8 mouse cellular contexts compared by ENCODE assay signal in the genomic region with DNA sequence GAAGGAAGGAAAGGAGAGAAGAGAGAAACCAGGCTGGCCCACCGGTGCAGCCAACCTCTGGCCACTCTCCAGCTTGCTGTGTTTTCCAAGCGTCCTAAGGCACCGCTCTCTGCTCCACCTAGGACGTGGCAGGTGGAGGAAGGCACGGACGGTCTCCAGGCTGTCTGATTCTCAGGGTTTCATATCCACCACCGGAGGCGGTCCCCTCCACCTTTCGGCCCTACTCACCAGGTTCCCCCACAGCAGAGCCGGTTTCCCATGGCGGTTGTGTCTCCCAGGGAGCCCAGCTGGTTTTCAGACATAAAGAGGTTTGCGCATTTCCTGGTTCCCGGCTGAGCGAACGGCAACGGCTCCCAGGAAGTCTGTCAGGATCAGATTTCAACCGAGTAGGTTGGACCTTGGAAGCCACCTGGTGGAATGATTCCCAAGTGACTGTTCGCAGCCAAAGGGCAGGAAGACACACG. TPM values are rescaled to one million over a fixed set of nuclear protein-coding genes. Genes with fewer than 3 reads are reported as not detected.
A peak's percentile ranks its signal among the peaks of the same experiment; 100 is the strongest.
DNase-seq lines count a peak whose midpoint lies in the region; ATAC-seq and TF ChIP-seq lines count a peak whose summit lies in the region.

A gene (minus strand): TSS at position 323 of the 464 bp plus-strand sequence.

- no peaks in the 10 kb centered on the region for H3K36me3 ChIP-seq in embryonic facial prominence, embryonic 11.5 days (replicated peaks; ENCODE audit: control insufficient read depth, insufficient read depth, low read depth, low read length)
- no peaks in the 10 kb centered on the region for H3K36me3 ChIP-seq in hindbrain, embryonic 15.5 days
- no peaks in the 10 kb centered on the region for H3K36me3 ChIP-seq in liver, embryonic 11.5 days (ENCODE audit: control insufficient read depth, insufficient read depth, low read length)
- H3K36me3 ChIP-seq in neural tube, embryonic 11.5 days (ENCODE audit: control insufficient read depth, insufficient read depth, low read length): no peaks in the 10 kb centered on the region

- no peak for DNase-seq in layer of hippocampus, adult 2 months (ENCODE audit: low spot score in 2 of 2)
- DNase-seq in layer of hippocampus, postnatal 36 days: no peak
- DNase-seq in embryonic facial prominence, embryonic 11.5 days (ENCODE audit: low spot score): peak; percentile 64
- peak; percentile 55 for DNase-seq in liver, embryonic 11.5 days (ENCODE audit: low spot score)
- DNase-seq in neural tube, embryonic 11.5 days (ENCODE audit: low spot score): peak; percentile 51
- no peak for DNase-seq in ovary, postnatal 10 days (ENCODE audit: low spot score)
- no peak for DNase-seq in left cerebral cortex, adult 9 months (ENCODE audit: low spot score in 2 of 2)

- H3K27ac ChIP-seq in layer of hippocampus, adult 2 months: peak within 1 kb of the TSS; percentile 49
- H3K27ac ChIP-seq in embryonic facial prominence, embryonic 11.5 days (replicated peaks; ENCODE audit: low read depth, low read length): no peak within 1 kb of the TSS
- H3K27ac ChIP-seq in hindbrain, embryonic 15.5 days (replicated peaks): no peak within 1 kb of the TSS
- H3K27ac ChIP-seq in liver, embryonic 11.5 days (ENCODE audit: low read depth, low read length): no peak within 1 kb of the TSS
- H3K27ac ChIP-seq in neural tube, embryonic 11.5 days (ENCODE audit: low read depth, low read length): no peak within 1 kb of the TSS

- under 1% methylated on average over 19 of the region's 19 CpGs for WGBS in embryonic facial prominence, embryonic 11.5 days
- 3% methylated on average over 19 of the region's 19 CpGs for WGBS in hindbrain, embryonic 15.5 days
- 7% methylated on average over 19 of the region's 19 CpGs for WGBS in liver, embryonic 11.5 days
- WGBS in neural tube, embryonic 11.5 days: 2% methylated on average over 19 of the region's 19 CpGs

- H3K4me1 ChIP-seq in embryonic facial prominence, embryonic 11.5 days (ENCODE audit: control insufficient read depth, insufficient read depth, low read length): peaks cover 2% of the 10 kb centered on the region; the same call in 1 of the 2 replicates
- peaks cover 5% of the 10 kb centered on the region; the same call in 1 of the 2 replicates for H3K4me1 ChIP-seq in hindbrain, embryonic 15.5 days (replicated peaks)
- no peaks in the 10 kb centered on the region for H3K4me1 ChIP-seq in liver, embryonic 11.5 days (replicated peaks; ENCODE audit: control insufficient read depth, insufficient read depth, low read length)
- no peaks in the 10 kb centered on the region for H3K4me1 ChIP-seq in neural tube, embryonic 11.5 days (ENCODE audit: control insufficient read depth, insufficient read depth, low read length)

- peak; percentile 31 for TF ChIP-seq CTCF in layer of hippocampus, adult 2 months (conservative IDR thresholded peaks at IDR 0.05)

- H3K9me3 ChIP-seq in embryonic facial prominence, embryonic 11.5 days (replicated peaks; ENCODE audit: control insufficient read depth, low read length): no peaks in the 10 kb centered on the region
- H3K9me3 ChIP-seq in hindbrain, embryonic 15.5 days: no peaks in the 10 kb centered on the region
- H3K9me3 ChIP-seq in liver, embryonic 11.5 days (ENCODE audit: control insufficient read depth, low read length): no peaks in the 10 kb centered on the region
- no peaks in the 10 kb centered on the region for H3K9me3 ChIP-seq in neural tube, embryonic 11.5 days (ENCODE audit: control insufficient read depth, low read length)

- H3K9ac ChIP-seq in embryonic facial prominence, embryonic 11.5 days (replicated peaks; ENCODE audit: low read length): peak within 1 kb of the TSS; percentile 42
- H3K9ac ChIP-seq in hindbrain, embryonic 15.5 days: peak within 1 kb of the TSS; percentile 29
- peak within 1 kb of the TSS; percentile 50 for H3K9ac ChIP-seq in liver, embryonic 11.5 days (ENCODE audit: low read depth, low read length)
- H3K9ac ChIP-seq in neural tube, embryonic 11.5 days (ENCODE audit: low read length): peak within 1 kb of the TSS; percentile 1; the same call in 1 of the 2 replicates

- 0 out of 2 replicates have a peak, but pooled peaks cover 2% of the 10 kb centered on the region for H3K27me3 ChIP-seq in embryonic facial prominence, embryonic 11.5 days (ENCODE audit: control insufficient read depth, insufficient read depth, low read length)
- H3K27me3 ChIP-seq in hindbrain, embryonic 15.5 days: 0 out of 2 replicates have a peak, but pooled peaks cover 7% of the 10 kb centered on the region
- H3K27me3 ChIP-seq in liver, embryonic 11.5 days (replicated peaks; ENCODE audit: control insufficient read depth, insufficient read depth, low read length): no peaks in the 10 kb centered on the region
- no peaks in the 10 kb centered on the region for H3K27me3 ChIP-seq in neural tube, embryonic 11.5 days (ENCODE audit: control insufficient read depth, insufficient read depth, low read length)

- ATAC-seq in embryonic facial prominence, embryonic 11.5 days (replicated peaks; ENCODE audit: insufficient number of reproducible peaks, low FRiP score, low TSS enrichment, low read depth): no peak
- ATAC-seq in hindbrain, embryonic 15.5 days (ENCODE audit: low FRiP score, low read depth): 0 out of 2 replicates have a peak, but pooled peaks have one; percentile 34
- ATAC-seq in liver, embryonic 11.5 days (replicated peaks; ENCODE audit: low FRiP score): no peak; the same call in 1 of the 2 replicates
- no peak for ATAC-seq in neural tube, embryonic 11.5 days (ENCODE audit: insufficient read depth, low FRiP score, low TSS enrichment)

- H3K4me3 ChIP-seq in layer of hippocampus, adult 2 months: peak within 1 kb of the TSS; percentile 39
- peak within 1 kb of the TSS; percentile 25 for H3K4me3 ChIP-seq in embryonic facial prominence, embryonic 11.5 days (ENCODE audit: low read depth, low read length)
- H3K4me3 ChIP-seq in hindbrain, embryonic 15.5 days: peak within 1 kb of the TSS; percentile 36
- peak within 1 kb of the TSS; percentile 44 for H3K4me3 ChIP-seq in liver, embryonic 11.5 days (ENCODE audit: low read depth, low read length)
- peak within 1 kb of the TSS; percentile 9; the same call in 1 of the 2 replicates for H3K4me3 ChIP-seq in neural tube, embryonic 11.5 days (ENCODE audit: low read depth, low read length)

- H3K4me2 ChIP-seq in embryonic facial prominence, embryonic 11.5 days (ENCODE audit: low read depth, low read length): peak within 1 kb of the TSS; percentile 58
- peak within 1 kb of the TSS; percentile 64 for H3K4me2 ChIP-seq in hindbrain, embryonic 15.5 days
- H3K4me2 ChIP-seq in liver, embryonic 11.5 days: peak within 1 kb of the TSS; percentile 62
- peak within 1 kb of the TSS; percentile 30 for H3K4me2 ChIP-seq in neural tube, embryonic 11.5 days (ENCODE audit: low read depth)

RNA-seq across cellular contexts. Expression of the gene that starts here (rescaled TPM):
- total RNA-seq in layer of hippocampus, adult 2 months (2021): 1 to 10 TPM in 1 of 2 experiments, under 1 TPM in 1; 0.87 to 1.9 TPM
- 1 to 10 TPM in 1 of 2 experiments, under 1 TPM in 1; 0.67 to 1.6 TPM for total RNA-seq in layer of hippocampus, postnatal 36 days (2021)
- 3.4 and 3.8 TPM in 2 replicates for polyA plus RNA-seq in embryonic facial prominence, embryonic 11.5 days (2014; fragmentation: Nextera tagmentation; extraction: Ambion mirVana)
- polyA plus RNA-seq in hindbrain, embryonic 15.5 days (2015; fragmentation: Nextera tagmentation; extraction: Ambion mirVana): 1.7 and 2.0 TPM in 2 replicates
- 2.6 and 4.5 TPM in 2 replicates for polyA plus RNA-seq in liver, embryonic 11.5 days (2014; fragmentation: Nextera tagmentation; extraction: Ambion mirVana)
- polyA plus RNA-seq in neural tube, embryonic 11.5 days (2014; fragmentation: Nextera tagmentation; extraction: Ambion mirVana): 1.1 and 1.3 TPM in 2 replicates

Comparison
In these comparisons a context has a peak if more than half of its experiments do, and no peak if none do; other contexts are left out.
1. DNase-seq: peak in embryonic facial prominence, embryonic 11.5 days (single experiment), liver, embryonic 11.5 days (single experiment) and neural tube, embryonic 11.5 days (single experiment); none in layer of hippocampus, adult 2 months (0 of 2), layer of hippocampus, postnatal 36 days (0 of 2), ovary, postnatal 10 days (single experiment) and left cerebral cortex, adult 9 months (0 of 2).
2. Peak in every context shown above with its lines, with median percentiles within 50 percentile points of each other: H3K4me3 ChIP-seq, H3K4me2 ChIP-seq and H3K9ac ChIP-seq.